In genomic region chr6:29415446-29415845, GRCm38 (mm10) we compare ENCODE assay signal across 26 mouse cellular contexts. TPM values are rescaled to one million over a fixed set of nuclear protein-coding genes. Genes with fewer than 3 reads are reported as not detected.
A peak's percentile ranks its signal among the peaks of the same experiment; 100 is the strongest.
DNase-seq lines count a peak whose midpoint lies in the region; ATAC-seq and TF ChIP-seq lines count a peak whose summit lies in the region.
"Had no signal": no experiment of that assay in that cellular context is flagged by ENCODE, and none has a peak within 500 bp of the region (broad histone marks: within the 10 kb centered on the region; RNA-seq: fewer than 3 reads in every experiment).

No protein-coding gene starts in this region.

- peak overlapping the region; percentile 48 for H3K27ac ChIP-seq in heart, postnatal 0 days (ENCODE audit: low read depth)
- no peak overlapping the region for H3K27ac ChIP-seq in forebrain, embryonic 12.5 days
- H3K27ac ChIP-seq: kidney, postnatal 0 days; layer of hippocampus, adult 2 months; liver, embryonic 12.5 days; neural tube, embryonic 13.5 days had no signal

- H3K4me1 ChIP-seq in heart, postnatal 0 days (ENCODE audit: control insufficient read depth, insufficient read depth): no peaks in the 10 kb centered on the region
- no peaks in the 10 kb centered on the region for H3K4me1 ChIP-seq in forebrain, embryonic 12.5 days
- H3K4me1 ChIP-seq: liver, embryonic 12.5 days; neural tube, embryonic 13.5 days had no signal

- no peak for TF ChIP-seq CTCF in heart, postnatal 0 days (IDR thresholded peaks at IDR 0.05; ENCODE audit: low read depth)

- no peaks in the 10 kb centered on the region for H3K9me3 ChIP-seq in heart, postnatal 0 days (replicated peaks; ENCODE audit: control insufficient read depth, low read length)
- no peaks in the 10 kb centered on the region for H3K9me3 ChIP-seq in forebrain, embryonic 12.5 days
- H3K9me3 ChIP-seq: liver, embryonic 12.5 days; neural tube, embryonic 13.5 days had no signal

- H3K4me2 ChIP-seq in heart, postnatal 0 days (ENCODE audit: low read depth, low read length): no peak overlapping the region
- no peak overlapping the region for H3K4me2 ChIP-seq in forebrain, embryonic 12.5 days
- H3K4me2 ChIP-seq: liver, embryonic 12.5 days; lung, embryonic 14.5 days; midbrain, embryonic 11.5 days; neural tube, embryonic 13.5 days had no signal

- DNase-seq in heart, postnatal 0 days (ENCODE audit: low spot score): no peak
- no peak for DNase-seq in heart, postnatal 4 days
- DNase-seq in thymus, postnatal 36 days: peak; percentile 28 to 40
- no peak for DNase-seq in urinary bladder, postnatal 36 days (ENCODE audit: low spot score in 2 of 2)
- DNase-seq: adrenal gland, postnatal 14 days; cerebellum, postnatal 10 days; embryo, embryonic 11 days; forebrain, postnatal 0 days; gastrocnemius, postnatal 36 days; kidney, adult 18-20 months; lung, embryonic 14.5 days; right cerebral cortex, postnatal 14 days; spleen, adult 18-20 months had no signal

- H3K27me3 ChIP-seq in heart, postnatal 0 days (ENCODE audit: control insufficient read depth, insufficient read depth, low read length): no peaks in the 10 kb centered on the region
- no peaks in the 10 kb centered on the region for H3K27me3 ChIP-seq in forebrain, embryonic 12.5 days
- H3K27me3 ChIP-seq: neural tube, embryonic 13.5 days; Patski had no signal

- TF ChIP-seq EP300 in heart, postnatal 0 days (IDR thresholded peaks at IDR 0.05; ENCODE audit: low read depth): no peak

- H3K9ac ChIP-seq in heart, postnatal 0 days (replicated peaks; ENCODE audit: low read depth, low read length): no peak overlapping the region
- H3K9ac ChIP-seq in forebrain, embryonic 12.5 days: no peak overlapping the region
- H3K9ac ChIP-seq: forebrain, postnatal 0 days; liver, embryonic 12.5 days; lung, embryonic 14.5 days; neural tube, embryonic 13.5 days had no signal

- no peak overlapping the region for H3K4me3 ChIP-seq in heart, postnatal 0 days (ENCODE audit: low read depth, low read length)
- H3K4me3 ChIP-seq in forebrain, embryonic 12.5 days (replicated peaks): no peak overlapping the region
- H3K4me3 ChIP-seq: layer of hippocampus, adult 2 months; liver, embryonic 12.5 days; neural tube, embryonic 13.5 days had no signal

- H3K36me3 ChIP-seq in heart, postnatal 0 days (replicated peaks; ENCODE audit: control insufficient read depth, insufficient read depth, low read length): peaks cover 29% of the 10 kb centered on the region; the same call in 1 of the 2 replicates
- peaks cover 54% of the 10 kb centered on the region for H3K36me3 ChIP-seq in forebrain, embryonic 12.5 days (replicated peaks)
- H3K36me3 ChIP-seq: liver, embryonic 12.5 days had no signal

- ATAC-seq in heart, postnatal 0 days (ENCODE audit: insufficient read depth, low read depth): no peak; the same call in 1 of the 2 replicates
- peak; percentile 75 for ATAC-seq in CD4-positive, CD25-positive, alpha-beta regulatory T cell, adult 4 months
- peak; percentile 87 for ATAC-seq in inflammation-experienced regulatory T-cells, adult 6 months
- no peak for ATAC-seq in forebrain, embryonic 12.5 days (ENCODE audit: low FRiP score)
- ATAC-seq: forebrain, postnatal 0 days; hindbrain, embryonic 16.5 days; liver, embryonic 12.5 days; Patski had no signal

- 71% methylated on average over 9 of the region's 9 CpGs for WGBS in heart, postnatal 0 days
- 88% methylated on average over 9 of the region's 9 CpGs for WGBS in forebrain, embryonic 12.5 days

RNA-seq across cellular contexts. Expression of gene Flnc, which starts 17.6 kb away (rescaled TPM):
- total RNA-seq in heart, postnatal 0 days (2014; rRNA removed; ENCODE audit: low replicate concordance): 241 and 301 TPM in 2 replicates
- polyA plus RNA-seq in heart, postnatal 0 days (2015; fragmentation: Nextera tagmentation; extraction: Ambion mirVana): 18.5 and 24.3 TPM in 2 replicates
- 100 to 1,000 TPM; 303 to 309 TPM for total RNA-seq in heart, postnatal 4 days (2021)
- polyA plus RNA-seq in CD4-positive, CD25-positive, alpha-beta regulatory T cell, adult 4 months (2017; shearing (Covaris generic)): not detected
- not detected for polyA plus RNA-seq in inflammation-experienced regulatory T-cells, adult 6 months (2017; shearing (Covaris generic))
- polyA plus RNA-seq in forebrain, embryonic 12.5 days (2016; fragmentation: Nextera tagmentation; extraction: Ambion mirVana): 4.1 and 4.5 TPM in 2 replicates
- total RNA-seq: hematopoietic stem cell, adult 5-6 weeks had no signal

RNA-seq across cellular contexts. Expression of gene Ccdc136, which starts 19.3 kb away (rescaled TPM):
- total RNA-seq in heart, postnatal 0 days (2014; rRNA removed; ENCODE audit: low replicate concordance): 14.9 and 15.7 TPM in 2 replicates
- 10.6 and 14.3 TPM in 2 replicates for polyA plus RNA-seq in heart, postnatal 0 days (2015; fragmentation: Nextera tagmentation; extraction: Ambion mirVana)
- 10 to 100 TPM; 10.6 to 15.8 TPM for total RNA-seq in heart, postnatal 4 days (2021)
- polyA plus RNA-seq in CD4-positive, CD25-positive, alpha-beta regulatory T cell, adult 4 months (2017; shearing (Covaris generic)): under 1 TPM in 1 of 2 experiments, not detected in 1; 0.51 TPM
- polyA plus RNA-seq in inflammation-experienced regulatory T-cells, adult 6 months (2017; shearing (Covaris generic)): 1 to 10 TPM in 2 of 3 experiments, under 1 TPM in 1; 0.65 to 1.1 (median 1.0) TPM
- 27.2 and 29.9 TPM in 2 replicates for polyA plus RNA-seq in forebrain, embryonic 12.5 days (2016; fragmentation: Nextera tagmentation; extraction: Ambion mirVana)

RNA-seq across cellular contexts. Expression of gene Opn1sw, which starts 27.2 kb away (rescaled TPM):
- 15.1 TPM in 1 of 2 replicates, not detected in the other for total RNA-seq in heart, postnatal 0 days (2014; rRNA removed; ENCODE audit: low replicate concordance)
- 0.12 and 0.40 TPM in 2 replicates for polyA plus RNA-seq in heart, postnatal 0 days (2015; fragmentation: Nextera tagmentation; extraction: Ambion mirVana)
- not detected for total RNA-seq in heart, postnatal 4 days (2021)
- polyA plus RNA-seq in CD4-positive, CD25-positive, alpha-beta regulatory T cell, adult 4 months (2017; shearing (Covaris generic)): under 1 TPM; 0.38 to 0.62 TPM
- polyA plus RNA-seq in inflammation-experienced regulatory T-cells, adult 6 months (2017; shearing (Covaris generic)): under 1 TPM; 0.38 to 0.66 (median 0.66) TPM
- 0.23 and 0.37 TPM in 2 replicates for polyA plus RNA-seq in forebrain, embryonic 12.5 days (2016; fragmentation: Nextera tagmentation; extraction: Ambion mirVana)
- total RNA-seq: adrenal gland, postnatal 14 days; hematopoietic stem cell, adult 5-6 weeks; layer of hippocampus, adult 2 months had no signal

RNA-seq across cellular contexts. Expression of gene Atp6v1f, which starts 52.1 kb away (rescaled TPM):
- 162 and 247 TPM in 2 replicates for total RNA-seq in heart, postnatal 0 days (2014; rRNA removed; ENCODE audit: low replicate concordance)
- polyA plus RNA-seq in heart, postnatal 0 days (2015; fragmentation: Nextera tagmentation; extraction: Ambion mirVana): 228 and 238 TPM in 2 replicates
- total RNA-seq in heart, postnatal 4 days (2021): 100 to 1,000 TPM; 110 to 117 TPM
- 100 to 1,000 TPM; 325 to 332 TPM for polyA plus RNA-seq in CD4-positive, CD25-positive, alpha-beta regulatory T cell, adult 4 months (2017; shearing (Covaris generic))
- polyA plus RNA-seq in inflammation-experienced regulatory T-cells, adult 6 months (2017; shearing (Covaris generic)): 100 to 1,000 TPM; 332 to 391 (median 358) TPM
- polyA plus RNA-seq in forebrain, embryonic 12.5 days (2016; fragmentation: Nextera tagmentation; extraction: Ambion mirVana): 196 and 197 TPM in 2 replicates

RNA-seq across cellular contexts. Expression of gene Atp6v1fnb, which starts 55.8 kb away (rescaled TPM):
- not detected in 2 replicates for total RNA-seq in heart, postnatal 0 days (2014; rRNA removed; ENCODE audit: low replicate concordance)
- polyA plus RNA-seq in heart, postnatal 0 days (2015; fragmentation: Nextera tagmentation; extraction: Ambion mirVana): not detected in 2 replicates
- total RNA-seq in heart, postnatal 4 days (2021): not detected
- not detected for polyA plus RNA-seq in CD4-positive, CD25-positive, alpha-beta regulatory T cell, adult 4 months (2017; shearing (Covaris generic))
- polyA plus RNA-seq in inflammation-experienced regulatory T-cells, adult 6 months (2017; shearing (Covaris generic)): not detected
- 0.37 TPM in 1 of 2 replicates, not detected in the other for polyA plus RNA-seq in forebrain, embryonic 12.5 days (2016; fragmentation: Nextera tagmentation; extraction: Ambion mirVana)
- total RNA-seq: adrenal gland, postnatal 14 days; gastrocnemius, postnatal 36 days had no signal
- polyA plus RNA-seq: embryonic facial prominence, embryonic 14.5 days; hindbrain, embryonic 16.5 days; kidney, postnatal 0 days; limb, embryonic 11.5 days; liver, embryonic 12.5 days; lung, embryonic 14.5 days; neural tube, embryonic 13.5 days; Patski had no signal

Comparison
In these comparisons a context has a peak if more than half of its experiments do, and no peak if none do; other contexts are left out.
1. ATAC-seq: peak in CD4-positive, CD25-positive, alpha-beta regulatory T cell, adult 4 months (single experiment) and inflammation-experienced regulatory T-cells, adult 6 months (single experiment); none in heart, postnatal 0 days (single experiment) and forebrain, embryonic 12.5 days (single experiment).
2. DNase-seq: peak in thymus, postnatal 36 days (2 of 2); none in heart, postnatal 0 days (single experiment), heart, postnatal 4 days (single experiment) and urinary bladder, postnatal 36 days (0 of 2).